8 mouse cellular contexts compared by ENCODE assay signal in the genomic region with DNA sequence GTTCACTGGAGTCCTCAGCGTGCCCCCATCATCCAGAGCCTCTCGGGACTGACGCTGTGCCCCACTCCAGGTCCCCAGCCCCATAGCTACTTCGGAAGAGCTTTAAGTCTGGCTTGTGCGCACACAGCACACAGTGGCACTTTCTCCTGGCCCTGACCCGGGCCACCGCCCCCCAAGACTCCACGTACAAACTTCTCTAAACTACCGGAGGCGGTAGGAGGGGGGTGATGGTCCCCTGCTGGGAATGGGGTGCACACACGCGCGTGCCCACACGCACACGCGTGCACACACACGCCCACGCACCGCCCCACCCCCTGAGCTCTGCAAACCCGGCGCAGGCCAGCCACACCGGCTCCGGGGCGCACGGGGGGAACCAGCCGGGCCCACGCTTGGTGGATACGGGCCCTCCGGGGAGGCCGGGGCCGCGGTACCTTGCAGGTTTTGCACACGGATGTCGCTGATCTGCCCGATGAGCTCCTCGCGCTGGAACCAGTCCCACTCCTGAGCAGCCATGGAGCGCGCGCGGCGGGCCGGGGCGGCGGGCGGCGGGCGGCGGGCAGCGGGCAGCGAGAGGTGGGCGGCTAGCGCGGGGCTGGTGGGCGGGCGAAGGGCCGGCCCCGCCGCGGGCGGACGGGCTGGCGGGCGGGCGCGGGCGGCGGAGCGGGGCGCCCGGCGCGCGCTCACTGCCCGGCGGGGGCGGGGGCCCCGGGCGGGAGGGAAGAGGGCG. TPM values are rescaled to one million over a fixed set of nuclear protein-coding genes. Genes with fewer than 3 reads are reported as not detected.
DNase-seq lines count a peak whose midpoint lies in the region; ATAC-seq and TF ChIP-seq lines count a peak whose summit lies in the region.

A gene (minus strand): TSS at position 638 of the 727 bp plus-strand sequence.

- TF ChIP-seq POLR2A in liver, adult 2 months (IDR thresholded peaks at IDR 0.05; ENCODE audit: extremely low read depth, insufficient read depth, low read length) = 0 out of 2 replicates have a peak, but pooled peaks have one; percentile 7
- TF ChIP-seq POLR2A in cortical plate, adult 2 months (IDR thresholded peaks at IDR 0.05; ENCODE audit: extremely low read depth, insufficient read depth, low read length) = no peak

- H3K4me2 ChIP-seq in kidney, embryonic 14.5 days (replicated peaks; ENCODE audit: low read depth, low read length) = peak within 1 kb of the TSS; percentile 97
- peak within 1 kb of the TSS; percentile 79 for H3K4me2 ChIP-seq in liver, embryonic 12.5 days
- peak within 1 kb of the TSS; percentile 92 for H3K4me2 ChIP-seq in neural tube, embryonic 14.5 days (ENCODE audit: low read depth, low read length)

- no peaks in the 10 kb centered on the region for H3K27me3 ChIP-seq in liver, adult 2 months (ENCODE audit: control insufficient read depth, insufficient read depth, low read length)
- no peaks in the 10 kb centered on the region for H3K27me3 ChIP-seq in kidney, embryonic 14.5 days (ENCODE audit: control insufficient read depth, insufficient read depth, low read length)
- H3K27me3 ChIP-seq in liver, embryonic 12.5 days (replicated peaks) = peaks cover 38% of the 10 kb centered on the region
- no peaks in the 10 kb centered on the region; the same call in 1 of the 2 replicates for H3K27me3 ChIP-seq in neural tube, embryonic 14.5 days (ENCODE audit: control insufficient read depth, insufficient read depth, low read length)

- H3K9me3 ChIP-seq in kidney, embryonic 14.5 days (ENCODE audit: control insufficient read depth, low read length) = no peaks in the 10 kb centered on the region
- H3K9me3 ChIP-seq in liver, embryonic 12.5 days (replicated peaks) = no peaks in the 10 kb centered on the region
- no peaks in the 10 kb centered on the region for H3K9me3 ChIP-seq in neural tube, embryonic 14.5 days (ENCODE audit: control insufficient read depth, low read length)

- no peak for DNase-seq in liver, adult 2 months (ENCODE audit: extremely low read depth, low read depth, low spot score)
- no peak for DNase-seq in liver

- ATAC-seq in granulocyte monocyte progenitor cell, adult 5-6 weeks (replicated peaks; ENCODE audit: poor library complexity, severe bottlenecking) = peak; percentile 36
- peak; percentile 44 for ATAC-seq in kidney, embryonic 14.5 days (ENCODE audit: low FRiP score, low TSS enrichment)
- ATAC-seq in liver, embryonic 12.5 days = no peak; the same call in 1 of the 2 replicates
- ATAC-seq in neural tube, embryonic 14.5 days (ENCODE audit: low read depth) = peak; percentile 59
- ATAC-seq in megakaryocyte-erythroid progenitor cell, adult 5-6 weeks (replicated peaks; ENCODE audit: low FRiP score, low TSS enrichment, poor library complexity, severe bottlenecking) = no peak

- peak within 1 kb of the TSS; percentile 96 for H3K27ac ChIP-seq in liver, adult 2 months (replicated peaks; ENCODE audit: insufficient read depth, low read depth, low read length)
- H3K27ac ChIP-seq in cortical plate, adult 2 months (ENCODE audit: insufficient read depth, low read length) = peak within 1 kb of the TSS; percentile 62
- peak within 1 kb of the TSS; percentile 65; the same call in 1 of the 2 replicates for H3K27ac ChIP-seq in kidney, embryonic 14.5 days (ENCODE audit: low read depth, low read length)
- H3K27ac ChIP-seq in liver, embryonic 12.5 days = no peak within 1 kb of the TSS
- H3K27ac ChIP-seq in neural tube, embryonic 14.5 days (ENCODE audit: low read depth, low read length) = peak within 1 kb of the TSS; percentile 57; the same call in 1 of the 2 replicates

- peaks cover 34% of the 10 kb centered on the region for H3K4me1 ChIP-seq in liver, adult 2 months (ENCODE audit: control insufficient read depth, insufficient read depth, low read length)
- H3K4me1 ChIP-seq in cortical plate, adult 2 months (ENCODE audit: control insufficient read depth, insufficient read depth, low read length) = no peaks in the 10 kb centered on the region; the same call in 1 of the 2 replicates
- peaks cover 7% of the 10 kb centered on the region; the same call in 1 of the 2 replicates for H3K4me1 ChIP-seq in kidney, embryonic 14.5 days (ENCODE audit: control insufficient read depth, insufficient read depth, low read length)
- H3K4me1 ChIP-seq in liver, embryonic 12.5 days = 0 out of 2 replicates have a peak, but pooled peaks cover 7% of the 10 kb centered on the region
- no peaks in the 10 kb centered on the region for H3K4me1 ChIP-seq in neural tube, embryonic 14.5 days (ENCODE audit: control insufficient read depth, insufficient read depth, low read length)

- peak within 1 kb of the TSS; percentile 99 for H3K9ac ChIP-seq in liver, adult 2 months (ENCODE audit: low read depth, low read length)
- peak within 1 kb of the TSS; percentile 88 for H3K9ac ChIP-seq in kidney, embryonic 14.5 days (ENCODE audit: low read depth, low read length)
- H3K9ac ChIP-seq in liver, embryonic 12.5 days = peak within 1 kb of the TSS; percentile 53; the same call in 1 of the 2 replicates
- peak within 1 kb of the TSS; percentile 85 for H3K9ac ChIP-seq in neural tube, embryonic 14.5 days (replicated peaks; ENCODE audit: low read depth, low read length)

- peaks cover 34% of the 10 kb centered on the region for H3K79me2 ChIP-seq in liver, adult 2 months (ENCODE audit: control insufficient read depth, insufficient read depth, low read length)

- whole genome bisulfite sequencing in liver, adult 2 months = 2% methylated on average over 65 of the region's 80 CpGs
- WGBS in kidney, embryonic 14.5 days = under 1% methylated on average over 44 of the region's 80 CpGs
- WGBS in liver, embryonic 12.5 days (ENCODE audit: insufficient replicate concordance) = under 1% methylated on average over 72 of the region's 80 CpGs
- 1% methylated on average over 43 of the region's 80 CpGs for WGBS in neural tube, embryonic 14.5 days

- H3K36me3 ChIP-seq in liver, adult 2 months (ENCODE audit: control insufficient read depth, insufficient read depth, low read length) = no peaks in the 10 kb centered on the region
- H3K36me3 ChIP-seq in kidney, embryonic 14.5 days (ENCODE audit: control insufficient read depth, insufficient read depth, low read length) = no peaks in the 10 kb centered on the region
- H3K36me3 ChIP-seq in liver, embryonic 12.5 days = no peaks in the 10 kb centered on the region
- no peaks in the 10 kb centered on the region for H3K36me3 ChIP-seq in neural tube, embryonic 14.5 days (ENCODE audit: control insufficient read depth, insufficient read depth, low read length)

- no peak for TF ChIP-seq CTCF in liver, adult 2 months (IDR thresholded peaks at IDR 0.05; ENCODE audit: low read depth, low read length)
- TF ChIP-seq CTCF in cortical plate, adult 2 months (IDR thresholded peaks at IDR 0.05; ENCODE audit: extremely low read depth, insufficient read depth, low read length) = no peak

- peak within 1 kb of the TSS; percentile 94 for H3K4me3 ChIP-seq in liver, adult 2 months (ENCODE audit: insufficient read depth, low read depth, low read length)
- peak within 1 kb of the TSS; percentile 35 for H3K4me3 ChIP-seq in cortical plate, adult 2 months (ENCODE audit: insufficient read depth, low read length)
- H3K4me3 ChIP-seq in kidney, embryonic 14.5 days (ENCODE audit: low read length) = peak within 1 kb of the TSS; percentile 83
- peak within 1 kb of the TSS; percentile 59 for H3K4me3 ChIP-seq in liver, embryonic 12.5 days
- H3K4me3 ChIP-seq in neural tube, embryonic 14.5 days (ENCODE audit: low read depth, low read length) = peak within 1 kb of the TSS; percentile 74

RNA-seq across cellular contexts. Expression of the gene that starts here (rescaled TPM):
- total RNA-seq in liver, adult 2 months (2014; rRNA removed) = 20.4 and 22.4 TPM in 2 replicates
- polyA plus RNA-seq in liver, adult 2 months (2012; rRNA removed) = 12.1 and 13.7 TPM in 2 replicates
- 20.6 and 21.2 TPM in 2 replicates for polyA plus RNA-seq in cortical plate, adult 2 months (2012; rRNA removed)
- 0.84 TPM in 1 of 2 replicates, not detected in the other for total RNA-seq in granulocyte monocyte progenitor cell, adult 5-6 weeks (2014; fragmentation: Nextera tagmentation)
- total RNA-seq in granulocyte monocyte progenitor cell, adult 5-6 weeks (2017) = not detected in 2 replicates
- polyA plus RNA-seq in kidney, embryonic 14.5 days (2014; fragmentation: Nextera tagmentation; extraction: Ambion mirVana) = 3.3 and 5.3 TPM in 2 replicates
- 0.37 and 0.38 TPM in 2 replicates for polyA plus RNA-seq in liver, embryonic 12.5 days (2016; fragmentation: Nextera tagmentation; extraction: Ambion mirVana)
- polyA plus RNA-seq in neural tube, embryonic 14.5 days (2014; fragmentation: Nextera tagmentation; extraction: Ambion mirVana) = 0.79 and 1.7 TPM in 2 replicates
- total RNA-seq in megakaryocyte-erythroid progenitor cell, adult 5-6 weeks (2014; fragmentation: Nextera tagmentation) = not detected in 2 replicates
- total RNA-seq in megakaryocyte-erythroid progenitor cell, adult 5-6 weeks (2017) = not detected in 2 replicates

Comparison
In these comparisons a context has a peak if more than half of its experiments do, and no peak if none do; other contexts are left out.
1. RNA of the gene that starts here (total RNA-seq): 20.4 to 22.4 TPM in liver, adult 2 months; 0.84 TPM in granulocyte monocyte progenitor cell, adult 5-6 weeks and not detected in megakaryocyte-erythroid progenitor cell, adult 5-6 weeks; every median in the first group is over 10 times any median in the second.
2. Peak in ATAC-seq in granulocyte monocyte progenitor cell, adult 5-6 weeks; RNA of the gene not detected or under 1 TPM.
3. H3K4me3 ChIP-seq: peak in every context shown above with its lines; median percentile 94 in liver, adult 2 months; 83 in kidney, embryonic 14.5 days; 74 in neural tube, embryonic 14.5 days; 59 in liver, embryonic 12.5 days; 35 in cortical plate, adult 2 months.
4. ATAC-seq: peak in kidney, embryonic 14.5 days (single experiment) and neural tube, embryonic 14.5 days (single experiment); none in liver, embryonic 12.5 days (single experiment) and megakaryocyte-erythroid progenitor cell, adult 5-6 weeks (single experiment).
5. Peak in every context shown above with its lines, with median percentiles within 50 percentile points of each other: H3K9ac ChIP-seq and H3K4me2 ChIP-seq.